Mouse (Mus musculus) hindbrain, postnatal 0 days (tissue): ENCODE measurements at regions not wholly inside any gene's neighbourhood (a gene's known extent, or its start where the extent isn't known, plus 50 kb on each side); places are given as distances from the start of the nearest gene placed in this dataset.

Experiments used
- ATAC-seq: fragments of 200-750 bp; cut with Nextera tagmentation; 2 replicates; pipeline ENCODE4 v1.8.0; 2017; ENCODE audit warnings: mild to moderate bottlenecking, moderate TSS enrichment, moderate library complexity
- DNase-seq: peaks from one replicate; pipeline ENCODE4 v3.0.0-alpha.2; 2015; ENCODE audit warnings: low spot score
- H3K27ac ChIP-seq: fragments of 300-500 bp; sonication (generic); 2 replicates; pipeline ENCODE4 v1.5.1; 2014; ENCODE audit warnings: mild to moderate bottlenecking
- H3K27me3 ChIP-seq: fragments of 300-500 bp; sonication (generic); 2 replicates; pipeline ENCODE4 v1.6.1; 2014; ENCODE audit warnings: low read length, mixed read lengths; ENCODE audit not compliant: insufficient read depth
- H3K36me3 ChIP-seq: fragments of 300-500 bp; sonication (generic); 2 replicates; pipeline ENCODE4 v1.6.1; 2014; ENCODE audit warnings: low read length, mixed read lengths; ENCODE audit not compliant: insufficient read depth
- H3K4me1 ChIP-seq: fragments of 300-500 bp; sonication (generic); 2 replicates; pipeline ENCODE4 v1.6.1; 2014; ENCODE audit warnings: antibody characterized with exemption, low read length, mixed read lengths; ENCODE audit not compliant: insufficient read depth
- H3K4me2 ChIP-seq: fragments of 300-500 bp; sonication (generic); 2 replicates; pipeline ENCODE4 v1.6.1; 2014; ENCODE audit warnings: low read depth, mild to moderate bottlenecking, low read length, moderate library complexity, mixed read lengths
- H3K4me3 ChIP-seq: fragments of 300-500 bp; sonication (generic); 2 replicates; pipeline ENCODE4 v1.5.1; 2014; ENCODE audit warnings: low read length
- H3K9ac ChIP-seq: fragments of 300-500 bp; sonication (generic); replicated peaks from 2 replicates; pipeline ENCODE4 v1.6.1; 2014; ENCODE audit warnings: mild to moderate bottlenecking, low read length, moderate library complexity, mixed read lengths
- H3K9me3 ChIP-seq: fragments of 300-500 bp; sonication (generic); 2 replicates; pipeline ENCODE4 v1.6.1; 2016; ENCODE audit warnings: low read length, mixed read lengths
- CTCF ChIP-seq: IDR thresholded peaks from 2 replicates; pipeline ENCODE4 v1.5.1; 2016; ENCODE audit warnings: antibody characterized with exemption, control low read depth, low read depth
- WGBS: fragments of 180-500 bp; shearing (Covaris S2); extraction: QIAGEN DNeasy Blood & Tissue Kit; methylation state at CpG from one replicate; pipeline ENCODE4 v1.1.7; 2014; 5-methylcytosine and 5-hydroxymethylcytosine counted together

- no peaks in the 10 kb centered on the region for H3K27me3 ChIP-seq
- no peak for TF ChIP-seq CTCF
- H3K36me3 ChIP-seq = no peaks in the 10 kb centered on the region
- H3K9me3 ChIP-seq = no peaks in the 10 kb centered on the region
- no peak overlapping the region for H3K4me2 ChIP-seq
- no peak for DNase-seq
- H3K4me3 ChIP-seq = no peak overlapping the region
- H3K9ac ChIP-seq = no peak overlapping the region
- 32% methylated on average over 4 of the region's 4 CpGs for WGBS
- H3K27ac ChIP-seq = no peak overlapping the region
- ATAC-seq = no peak
- no peaks in the 10 kb centered on the region for H3K4me1 ChIP-seq
These were observed 89.3 kb upstream of the Paqr3 start for GRCm38 (mm10) chr5:97200655-97201054.

- 39% methylated on average over 10 of the region's 10 CpGs for WGBS
- peak; percentile 84 for ATAC-seq
These were observed 83.9 kb upstream of the Paqr3 start for GRCm38 (mm10) chr5:97195281-97195660.

DNA sequence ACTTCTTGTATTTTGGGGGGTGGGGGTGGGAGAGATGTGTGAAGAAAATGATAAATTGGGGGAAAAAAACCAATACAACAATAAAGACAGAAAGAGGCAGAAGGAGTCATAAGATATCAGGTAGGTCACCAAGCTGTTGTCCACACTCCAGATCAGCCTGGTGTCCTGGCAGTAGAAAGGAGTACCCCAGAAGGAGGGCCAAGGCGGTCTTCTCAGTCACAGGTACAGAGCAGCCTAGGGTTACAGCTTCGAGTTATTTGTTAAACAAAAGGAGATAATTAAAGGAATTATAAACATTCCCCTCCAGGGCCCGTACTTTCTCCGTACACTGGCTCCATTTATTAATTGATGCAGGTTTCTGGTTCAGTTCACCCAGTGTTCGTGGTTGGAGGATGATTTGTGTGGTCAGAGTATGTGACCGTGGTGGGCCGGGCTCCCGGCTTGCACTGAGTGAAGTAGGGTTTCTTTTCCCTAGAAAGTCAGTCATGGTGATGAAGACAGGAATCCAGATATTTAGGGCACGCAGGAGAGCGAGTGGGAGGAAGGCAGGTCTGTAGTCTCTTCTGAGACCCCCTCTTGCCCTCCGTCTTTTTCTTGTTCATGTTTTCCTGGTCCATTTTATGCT lies 83.4 kb upstream of the Paqr3 start:
- Histone ChIP-seq H3K4me1 (peaks cover 9% of the 10 kb centered on the region), H3K9me3 (no peaks in the 10 kb centered on the region), H3K36me3 (no peaks in the 10 kb centered on the region), H3K27ac (peak overlapping the region; percentile 64; the same call in 1 of the 2 replicates), H3K9ac (no peak overlapping the region), H3K4me2 (peak overlapping the region; percentile 33), H3K4me3 (no peak overlapping the region), H3K27me3 (no peaks in the 10 kb centered on the region)
- 37% methylated on average over 11 of the region's 11 CpGs for WGBS
- DNase-seq (peak; percentile 7), ATAC-seq (peak; percentile 34; the same call in 1 of the 2 replicates)
- TF ChIP-seq CTCF = no peak

More at GRCm38 (mm10) chr5:97195281-97195660, 83.9 kb upstream of the Paqr3 start:
- Histone ChIP-seq H3K36me3 (no peaks in the 10 kb centered on the region), H3K9me3 (no peaks in the 10 kb centered on the region), H3K4me3 (no peak overlapping the region), H3K27me3 (no peaks in the 10 kb centered on the region), H3K9ac (no peak overlapping the region), H3K27ac (peak overlapping the region; percentile 64; the same call in 1 of the 2 replicates), H3K4me2 (peak overlapping the region; percentile 33), H3K4me1 (peaks cover 9% of the 10 kb centered on the region)
- DNase-seq = peak; percentile 81
- no peak for TF ChIP-seq CTCF

GRCm38 (mm10) chr5:97192656-97193055 lies 81.3 kb upstream of the Paqr3 start:
- H3K27ac ChIP-seq = no peak overlapping the region
- 53% methylated on average over 13 of the region's 13 CpGs for WGBS
- no peak for TF ChIP-seq CTCF
- no peak overlapping the region for H3K4me2 ChIP-seq
- peaks cover 9% of the 10 kb centered on the region for H3K4me1 ChIP-seq
- no peaks in the 10 kb centered on the region for H3K9me3 ChIP-seq
- H3K9ac ChIP-seq = no peak overlapping the region
- DNase-seq (no peak), ATAC-seq (no peak)
- H3K36me3 ChIP-seq = no peaks in the 10 kb centered on the region
- H3K4me3 ChIP-seq = no peak overlapping the region
- H3K27me3 ChIP-seq = no peaks in the 10 kb centered on the region

GRCm38 (mm10) chr5:97190695-97191094 lies 79.3 kb upstream of the Paqr3 start:
- Histone ChIP-seq H3K27me3 (no peaks in the 10 kb centered on the region), H3K4me3 (no peak overlapping the region), H3K4me1 (peaks cover 9% of the 10 kb centered on the region), H3K27ac (peak overlapping the region; percentile 41; the same call in 1 of the 2 replicates), H3K9ac (no peak overlapping the region), H3K4me2 (no peak overlapping the region), H3K9me3 (no peaks in the 10 kb centered on the region), H3K36me3 (no peaks in the 10 kb centered on the region)
- TF ChIP-seq CTCF = no peak
- WGBS = 34% methylated on average over 3 of the region's 3 CpGs
- peak; percentile 34 for DNase-seq
- ATAC-seq = no peak

GRCm38 (mm10) chr5:97184512-97184911 lies 73.1 kb upstream of the Paqr3 start:
- Histone ChIP-seq H3K4me3 (no peak overlapping the region), H3K36me3 (no peaks in the 10 kb centered on the region), H3K4me2 (no peak overlapping the region), H3K4me1 (no peaks in the 10 kb centered on the region), H3K27me3 (no peaks in the 10 kb centered on the region), H3K9me3 (no peaks in the 10 kb centered on the region), H3K27ac (no peak overlapping the region), H3K9ac (no peak overlapping the region)
- 68% methylated on average over 9 of the region's 9 CpGs for WGBS
- no peak for ATAC-seq
- DNase-seq = no peak
- no peak for TF ChIP-seq CTCF

DNA sequence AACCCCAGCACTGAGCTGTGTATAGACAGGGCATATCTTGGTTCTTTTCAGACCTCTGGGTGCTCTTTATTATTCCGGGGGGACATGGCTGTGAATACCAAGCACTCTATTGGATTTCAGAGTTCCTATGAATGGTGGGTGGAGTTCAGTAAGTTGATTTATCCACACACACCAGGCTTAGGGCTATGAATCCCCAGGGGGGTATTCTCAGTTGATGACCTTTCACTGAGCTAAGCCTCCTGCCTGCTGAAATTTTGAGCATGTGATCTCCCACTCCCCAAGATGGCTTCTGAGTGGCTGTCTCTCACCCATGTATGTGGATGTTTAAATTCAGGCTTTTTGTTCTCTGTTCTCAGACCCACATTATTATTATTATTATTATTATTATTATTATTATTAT lies 69.9 kb upstream of the Paqr3 start:
- Histone ChIP-seq H3K36me3 (no peaks in the 10 kb centered on the region), H3K27me3 (no peaks in the 10 kb centered on the region), H3K4me3 (no peak overlapping the region), H3K9me3 (no peaks in the 10 kb centered on the region), H3K27ac (no peak overlapping the region), H3K9ac (no peak overlapping the region), H3K4me1 (no peaks in the 10 kb centered on the region), H3K4me2 (no peak overlapping the region)
- TF ChIP-seq CTCF = no peak
- WGBS = 47% methylated on average over 1 of the region's 1 CpGs
- DNase-seq (no peak), ATAC-seq (no peak)
